Mouse (Mus musculus): ENCODE data around the gene Gm20431. TPM values are rescaled to one million over a fixed set of nuclear protein-coding genes. Genes with fewer than 3 reads are reported as not detected.
A peak's percentile ranks its signal among the peaks of the same experiment; 100 is the strongest.

The Gm20431 gene
- 0.44 TPM for polyA plus RNA-seq (2012; fragmentation: generic; extraction: Trizol)
- long read RNA-seq, experiment 1, partial matches to known transcripts = 18 of 18 reads
- long read RNA-seq, experiment 1, other reads (novel, unspliced or antisense) = 0 of 18 reads
- long read RNA-seq, experiment 2, partial matches to known transcripts = 11 of 12 reads
- long read RNA-seq, experiment 2, other reads (novel, unspliced or antisense) = 0 of 12 reads

DNA sequence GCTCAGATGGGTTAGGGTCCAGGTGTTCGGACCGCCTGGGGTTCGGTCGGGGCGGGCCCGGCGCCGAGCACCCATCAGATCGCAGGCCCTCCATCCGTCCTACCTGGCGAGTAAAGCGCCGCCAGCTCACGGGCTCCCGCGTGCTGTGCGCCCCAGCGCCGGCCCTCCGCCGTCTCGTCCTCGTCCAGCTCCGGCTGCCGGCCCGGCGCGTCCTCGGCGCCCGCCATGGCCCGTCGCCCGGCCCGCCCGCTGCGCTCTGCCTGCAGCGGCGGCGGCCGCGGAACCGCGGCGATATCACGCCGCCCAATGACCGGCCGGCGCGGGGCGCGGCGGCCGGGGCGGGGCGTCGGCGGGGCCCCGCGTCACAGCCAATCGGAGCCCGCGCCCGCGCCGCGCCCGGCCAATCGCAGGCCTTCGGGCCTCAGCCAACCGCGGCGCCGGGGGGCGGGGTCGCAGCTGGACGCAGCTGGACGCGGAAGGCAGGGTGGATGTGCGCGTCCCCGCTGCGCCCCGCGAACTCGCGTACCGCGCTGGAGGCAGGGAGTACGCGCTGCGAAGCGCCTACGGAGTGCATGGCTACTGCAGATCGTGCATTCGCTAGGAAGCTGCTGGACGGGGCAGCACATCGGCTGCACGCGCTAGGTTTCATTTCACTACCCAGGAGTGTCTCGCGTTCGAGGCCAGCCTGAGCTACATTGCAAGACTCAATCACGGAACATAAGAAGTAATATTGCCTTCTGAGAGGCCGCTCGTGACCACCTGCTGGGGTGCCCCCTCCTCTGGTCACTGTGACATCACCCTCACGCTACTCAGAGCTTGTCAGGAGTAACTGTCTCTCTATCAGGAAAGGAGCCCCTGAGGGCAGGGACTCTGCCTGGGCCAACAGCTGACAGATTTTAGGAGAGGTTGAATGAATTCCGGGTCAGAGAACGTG, at the start of gene Gm20431:
Gene Gm20431 (minus strand): TSS at position 227 of the 934 bp plus-strand sequence.
- H3K27me3 ChIP-seq (ENCODE audit: control insufficient read depth, insufficient read depth, insufficient read length) = no peaks in the 10 kb centered on the region
- peak within 1 kb of the TSS; percentile 90 for H3K4me3 ChIP-seq (ENCODE audit: insufficient read depth, poor library complexity, severe bottlenecking)
- H3K79me2 ChIP-seq (ENCODE audit: control insufficient read depth, insufficient read depth) = peaks cover 48% of the 10 kb centered on the region
- peak within 1 kb of the TSS; percentile 97 for H3ac ChIP-seq (ENCODE audit: control insufficient read depth, insufficient read length, low read depth)
- H3K36me3 ChIP-seq (ENCODE audit: control insufficient read depth, insufficient read depth) = peaks cover 6% of the 10 kb centered on the region
- TF ChIP-seq FOSL1 (IDR thresholded peaks at IDR 0.05; ENCODE audit: insufficient read depth, low read length, poor library complexity, severe bottlenecking) (no peak), MYOD1 (IDR thresholded peaks at IDR 0.05; ENCODE audit: control insufficient read depth, insufficient read length, low read depth) (no peak), USF1 (IDR thresholded peaks at IDR 0.05; ENCODE audit: low read depth) (no peak), CEBPB (IDR thresholded peaks at IDR 0.05; ENCODE audit: low read depth) (no peak), MYOG (IDR thresholded peaks at IDR 0.05; ENCODE audit: control insufficient read depth, extremely low read depth, insufficient read length) (no peak), MAX (IDR thresholded peaks at IDR 0.05) (peak; percentile 68), CTCF (IDR thresholded peaks at IDR 0.05; ENCODE audit: control insufficient read depth, insufficient read depth, insufficient read length) (no peak)
- H3K79me3 ChIP-seq (ENCODE audit: low read depth) = peaks cover 31% of the 10 kb centered on the region

DNA sequence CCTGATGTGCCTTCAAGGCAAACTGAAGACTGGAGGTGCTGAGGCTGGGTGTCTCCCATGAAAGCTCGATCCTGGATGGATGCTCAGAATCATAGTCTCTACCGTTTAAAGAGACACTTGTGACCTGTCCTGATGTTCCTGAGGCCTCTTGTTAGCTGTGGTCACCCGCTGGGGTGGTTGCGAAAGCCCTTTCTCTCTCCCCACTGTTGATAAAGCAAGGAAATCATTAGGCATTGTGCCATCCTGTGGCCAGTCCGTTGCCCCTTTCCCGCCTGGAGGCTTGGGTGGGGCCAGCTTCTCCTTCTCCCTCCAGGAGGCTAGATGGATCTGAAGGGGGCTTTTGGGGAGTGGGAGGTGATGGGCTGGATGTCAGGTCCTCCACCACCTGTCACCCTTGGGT, 49.3 kb upstream of the Gm20431 start:
- H3K36me3 ChIP-seq (ENCODE audit: control insufficient read depth, insufficient read depth) = no peaks in the 10 kb centered on the region
- no peaks in the 10 kb centered on the region for H3K79me2 ChIP-seq (ENCODE audit: control insufficient read depth, insufficient read depth)
- H3ac ChIP-seq (ENCODE audit: control insufficient read depth, insufficient read length, low read depth) = no peak overlapping the region
- no peaks in the 10 kb centered on the region for H3K79me3 ChIP-seq (ENCODE audit: low read depth)
- H3K27me3 ChIP-seq (ENCODE audit: control insufficient read depth, insufficient read depth, insufficient read length) = no peaks in the 10 kb centered on the region
- TF ChIP-seq CEBPB (IDR thresholded peaks at IDR 0.05; ENCODE audit: low read depth) (peak; percentile 61), MAX (IDR thresholded peaks at IDR 0.05) (no peak)
- H3K4me3 ChIP-seq (ENCODE audit: insufficient read depth, poor library complexity, severe bottlenecking) = no peak overlapping the region

DNA sequence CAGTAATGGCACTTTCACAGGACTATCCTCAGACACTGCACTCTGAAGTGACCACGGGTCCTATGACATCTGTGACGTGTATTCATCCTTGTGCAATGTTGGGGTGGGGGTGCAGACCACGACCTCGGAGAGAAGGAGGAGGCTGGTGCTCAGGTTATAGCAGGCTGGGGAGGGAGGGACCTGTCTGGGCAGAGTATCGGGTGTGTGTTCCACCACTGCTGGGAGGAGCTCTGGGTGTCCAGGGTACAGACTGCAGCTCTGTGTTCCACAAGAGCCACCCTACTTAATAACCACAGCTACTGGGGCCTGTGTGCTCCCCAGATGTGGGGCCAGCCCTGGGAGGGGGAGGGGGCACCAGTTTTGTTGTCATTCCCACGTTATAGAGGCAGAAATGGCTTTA, 48.7 kb upstream of the Gm20431 start:
- Histone ChIP-seq H3K79me2 (ENCODE audit: control insufficient read depth, insufficient read depth) (no peaks in the 10 kb centered on the region), H3ac (ENCODE audit: control insufficient read depth, insufficient read length, low read depth) (no peak overlapping the region), H3K4me3 (ENCODE audit: insufficient read depth, poor library complexity, severe bottlenecking) (no peak overlapping the region), H3K36me3 (ENCODE audit: control insufficient read depth, insufficient read depth) (no peaks in the 10 kb centered on the region), H3K27me3 (ENCODE audit: control insufficient read depth, insufficient read depth, insufficient read length) (no peaks in the 10 kb centered on the region), H3K79me3 (ENCODE audit: low read depth) (no peaks in the 10 kb centered on the region)
- TF ChIP-seq CEBPB (IDR thresholded peaks at IDR 0.05; ENCODE audit: low read depth) (no peak), MYOG (IDR thresholded peaks at IDR 0.05; ENCODE audit: control insufficient read depth, extremely low read depth, insufficient read length) (no peak), MAX (IDR thresholded peaks at IDR 0.05) (no peak), USF1 (IDR thresholded peaks at IDR 0.05; ENCODE audit: low read depth) (no peak), MYOD1 (IDR thresholded peaks at IDR 0.05; ENCODE audit: control insufficient read depth, insufficient read length, low read depth) (no peak), FOSL1 (IDR thresholded peaks at IDR 0.05; ENCODE audit: insufficient read depth, low read length, poor library complexity, severe bottlenecking) (no peak), CTCF (IDR thresholded peaks at IDR 0.05; ENCODE audit: control insufficient read depth, insufficient read depth, insufficient read length) (no peak)

DNA sequence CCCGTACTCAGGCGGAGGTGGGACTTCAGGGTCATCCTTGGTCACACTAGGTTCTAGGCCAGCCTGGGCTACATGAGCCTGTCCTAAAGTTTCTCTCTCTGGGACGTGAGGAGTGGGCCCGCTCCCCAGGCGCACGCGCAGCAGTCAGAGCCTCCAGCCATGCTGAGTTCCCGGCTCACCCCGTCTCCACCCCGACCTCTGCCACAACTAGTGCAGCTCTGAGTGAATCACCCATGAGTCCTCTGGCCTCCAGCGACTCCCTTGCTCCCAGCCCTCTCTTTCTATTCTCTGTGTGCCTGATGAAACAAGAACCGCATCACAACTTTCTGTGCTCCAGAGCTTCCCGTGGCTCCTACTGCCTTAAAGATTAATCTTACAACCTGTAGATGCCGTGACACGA, 47.1 kb upstream of the Gm20431 start:
- no peaks in the 10 kb centered on the region for H3K36me3 ChIP-seq (ENCODE audit: control insufficient read depth, insufficient read depth)
- no peak overlapping the region for H3K4me3 ChIP-seq (ENCODE audit: insufficient read depth, poor library complexity, severe bottlenecking)
- no peaks in the 10 kb centered on the region for H3K79me2 ChIP-seq (ENCODE audit: control insufficient read depth, insufficient read depth)
- no peak for TF ChIP-seq FOSL1 (IDR thresholded peaks at IDR 0.05; ENCODE audit: insufficient read depth, low read length, poor library complexity, severe bottlenecking)
- TF ChIP-seq CEBPB (IDR thresholded peaks at IDR 0.05; ENCODE audit: low read depth) = no peak
- TF ChIP-seq MAX (IDR thresholded peaks at IDR 0.05) = no peak
- TF ChIP-seq USF1 (IDR thresholded peaks at IDR 0.05; ENCODE audit: low read depth) = no peak
- no peak for TF ChIP-seq MYOG (IDR thresholded peaks at IDR 0.05; ENCODE audit: control insufficient read depth, extremely low read depth, insufficient read length)
- no peak for TF ChIP-seq MYOD1 (IDR thresholded peaks at IDR 0.05; ENCODE audit: control insufficient read depth, insufficient read length, low read depth)
- no peak for TF ChIP-seq CTCF (IDR thresholded peaks at IDR 0.05; ENCODE audit: control insufficient read depth, insufficient read depth, insufficient read length)
- no peaks in the 10 kb centered on the region for H3K27me3 ChIP-seq (ENCODE audit: control insufficient read depth, insufficient read depth, insufficient read length)
- no peaks in the 10 kb centered on the region for H3K79me3 ChIP-seq (ENCODE audit: low read depth)
- no peak overlapping the region for H3ac ChIP-seq (ENCODE audit: control insufficient read depth, insufficient read length, low read depth)

DNA sequence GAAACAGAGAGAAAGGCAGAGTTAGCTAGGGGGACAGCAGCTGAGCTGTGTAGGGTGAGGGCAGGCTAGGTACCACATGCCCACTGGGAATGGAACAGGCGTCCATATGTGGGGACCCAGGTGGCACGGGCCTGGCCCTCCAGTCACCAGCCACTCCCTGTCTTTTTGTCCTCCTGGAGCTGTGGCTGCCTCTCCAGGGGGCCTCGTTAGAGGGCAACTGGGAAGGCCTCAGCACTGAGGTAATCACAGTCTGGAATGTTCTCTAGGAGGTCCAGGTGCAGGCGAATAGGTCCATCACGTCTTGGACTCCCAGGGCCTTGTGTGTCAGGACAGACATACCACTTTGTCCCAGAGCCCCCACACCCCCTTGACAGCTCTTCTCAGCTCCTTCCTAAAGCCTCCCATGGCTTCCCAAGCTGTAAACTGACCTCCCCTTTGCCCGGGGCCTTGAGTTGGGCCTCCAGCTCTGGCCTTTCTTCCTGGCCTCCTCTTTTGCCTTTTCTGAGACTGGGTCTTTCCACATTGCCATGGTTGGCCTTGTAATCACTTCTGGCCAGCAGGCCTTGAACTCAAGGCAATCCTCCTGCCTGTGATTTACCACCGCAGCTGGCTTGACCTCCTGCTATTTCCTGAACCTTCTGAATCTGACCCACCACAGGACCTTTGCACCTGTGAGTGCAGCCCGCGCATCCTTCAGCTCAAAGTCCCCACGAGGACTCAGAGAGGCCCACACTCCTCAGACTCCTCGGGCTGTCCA, 45.1 kb upstream of the Gm20431 start:
- no peak overlapping the region for H3K4me3 ChIP-seq (ENCODE audit: insufficient read depth, poor library complexity, severe bottlenecking)
- H3ac ChIP-seq (ENCODE audit: control insufficient read depth, insufficient read length, low read depth) = no peak overlapping the region
- no peaks in the 10 kb centered on the region for H3K36me3 ChIP-seq (ENCODE audit: control insufficient read depth, insufficient read depth)
- H3K27me3 ChIP-seq (ENCODE audit: control insufficient read depth, insufficient read depth, insufficient read length) = no peaks in the 10 kb centered on the region
- no peaks in the 10 kb centered on the region for H3K79me2 ChIP-seq (ENCODE audit: control insufficient read depth, insufficient read depth)
- H3K79me3 ChIP-seq (ENCODE audit: low read depth) = no peaks in the 10 kb centered on the region
- TF ChIP-seq CTCF (IDR thresholded peaks at IDR 0.05; ENCODE audit: control insufficient read depth, insufficient read depth, insufficient read length) (no peak), MYOG (IDR thresholded peaks at IDR 0.05; ENCODE audit: control insufficient read depth, extremely low read depth, insufficient read length) (no peak), CEBPB (IDR thresholded peaks at IDR 0.05; ENCODE audit: low read depth) (no peak)

Measured in C2C12 (cell line).